Mouse (Mus musculus): Measurements from ENCODE around the gene Cd83.
A peak's percentile ranks its signal among the peaks of the same experiment; 100 is the strongest.

The Cd83 gene

DNA sequence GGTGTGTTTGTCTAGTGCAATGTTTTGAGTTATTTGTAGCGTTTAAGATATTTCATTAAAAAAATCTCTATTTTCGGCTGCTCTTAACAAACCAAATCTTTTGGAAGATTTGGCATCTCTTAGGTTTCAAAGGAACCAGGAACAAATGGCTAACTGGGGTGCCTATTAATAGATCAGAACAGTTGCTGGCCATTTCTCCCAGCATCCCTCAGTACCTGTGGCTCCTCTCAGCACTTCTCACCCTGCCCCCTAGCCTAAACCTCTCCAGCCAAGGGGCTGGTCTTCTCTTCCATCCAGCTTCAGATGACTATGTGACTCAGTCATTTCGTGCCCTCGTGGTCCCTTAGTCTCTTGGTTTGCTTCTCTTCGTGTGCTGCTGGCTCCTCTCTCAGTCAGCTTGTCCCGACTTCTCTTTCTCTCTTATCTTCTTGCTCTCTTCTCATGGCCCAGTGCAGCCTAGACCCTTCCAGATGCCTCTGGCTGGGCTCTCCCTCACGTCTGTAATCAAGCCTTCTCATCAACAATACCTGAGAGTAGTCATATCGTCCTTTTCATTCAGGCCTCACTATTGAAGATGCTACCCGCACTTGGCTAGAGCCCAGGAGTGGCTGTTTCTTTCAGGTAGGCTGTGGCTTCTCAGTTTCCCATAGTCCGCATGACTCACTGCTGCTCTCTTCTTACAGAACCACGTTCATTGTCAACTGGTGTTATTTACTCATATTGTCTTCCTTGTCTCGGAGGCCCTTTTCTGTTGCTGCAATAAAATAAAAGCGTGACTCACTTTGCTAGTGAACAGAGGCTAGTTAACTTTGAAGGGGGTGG lies 9.8 kb upstream of the Cd83 start:
- no peak for DNase-seq

DNA sequence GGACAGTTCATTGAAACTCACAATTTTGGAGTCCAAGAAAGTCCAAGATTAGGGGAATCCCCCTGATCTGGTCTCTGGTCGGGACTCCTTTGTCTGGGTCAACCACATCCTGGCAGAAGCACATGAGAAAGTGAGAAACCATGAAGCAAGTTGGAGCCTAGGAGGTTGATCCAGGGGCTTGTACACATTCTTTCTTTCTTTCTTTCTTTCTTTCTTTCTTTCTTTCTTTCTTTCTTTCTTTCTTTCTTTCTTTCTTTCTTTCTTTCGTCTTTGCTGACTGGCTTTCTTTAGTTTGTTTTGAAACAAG lies 9.2 kb upstream of the Cd83 start:
- DNase-seq = no peak

DNA sequence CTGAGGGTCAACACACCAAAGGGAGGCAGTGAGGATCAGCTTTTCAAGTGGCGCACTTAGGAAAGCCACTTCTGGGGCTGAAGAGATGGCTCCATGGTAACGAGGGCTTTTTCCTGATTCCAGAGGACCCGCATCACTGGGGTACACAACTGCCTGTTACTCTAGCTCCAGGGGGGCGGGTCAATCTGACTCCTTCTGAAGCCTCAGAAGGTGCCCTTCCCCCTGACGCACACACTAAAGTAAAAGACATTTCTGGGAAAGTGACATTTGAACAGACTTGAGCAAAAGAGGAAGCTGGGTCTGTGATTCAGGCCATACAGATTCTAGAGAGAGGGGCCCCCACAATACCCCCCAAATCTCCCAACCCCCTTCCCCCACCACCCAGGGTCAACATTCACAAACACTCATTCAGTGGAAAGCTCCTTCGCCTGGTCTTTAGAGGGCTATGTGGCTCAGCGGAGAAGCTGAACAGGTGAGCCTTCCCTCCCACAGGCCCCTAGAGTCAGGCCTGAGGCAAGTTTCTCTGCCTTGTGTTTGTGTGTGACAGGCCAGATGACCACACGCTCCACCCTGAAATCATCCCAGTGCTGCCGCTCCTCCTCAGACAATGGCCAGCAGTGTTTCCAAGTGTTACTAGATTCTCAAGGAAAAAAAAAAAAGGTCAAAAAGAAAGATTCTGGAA lies 7.1 kb upstream of the Cd83 start:
- no peak for DNase-seq

DNA sequence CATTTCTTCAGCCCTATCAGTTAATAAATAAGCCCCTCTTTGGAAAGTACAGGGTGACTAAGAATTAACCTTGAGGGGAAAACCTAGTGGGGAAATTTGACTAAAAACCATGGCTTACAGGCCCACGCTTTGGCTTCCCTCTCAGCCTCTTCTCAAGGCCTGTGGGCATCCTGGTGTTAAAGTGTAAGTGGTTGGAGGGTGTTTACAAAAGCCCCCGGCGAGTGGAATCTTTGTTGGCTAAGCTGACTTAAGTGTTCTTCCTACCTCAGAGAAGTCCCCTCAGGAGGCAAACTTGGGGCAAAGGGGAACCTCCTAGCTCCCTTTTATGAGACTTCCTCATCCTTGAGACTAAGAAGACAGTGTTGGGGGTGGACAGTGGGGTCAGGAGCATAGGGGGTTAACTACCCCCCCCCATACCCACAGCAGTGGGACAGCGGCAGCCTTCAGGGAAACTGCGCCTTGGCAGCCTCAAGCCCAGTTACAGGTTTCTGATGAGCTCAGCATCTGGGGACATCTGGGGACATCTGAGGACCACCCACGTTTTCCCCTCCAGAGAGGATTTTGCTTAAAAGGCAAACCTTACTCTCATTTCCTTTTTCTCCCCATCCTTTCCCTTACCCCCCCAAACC lies 6.4 kb upstream of the Cd83 start:
- no peak for DNase-seq

DNA sequence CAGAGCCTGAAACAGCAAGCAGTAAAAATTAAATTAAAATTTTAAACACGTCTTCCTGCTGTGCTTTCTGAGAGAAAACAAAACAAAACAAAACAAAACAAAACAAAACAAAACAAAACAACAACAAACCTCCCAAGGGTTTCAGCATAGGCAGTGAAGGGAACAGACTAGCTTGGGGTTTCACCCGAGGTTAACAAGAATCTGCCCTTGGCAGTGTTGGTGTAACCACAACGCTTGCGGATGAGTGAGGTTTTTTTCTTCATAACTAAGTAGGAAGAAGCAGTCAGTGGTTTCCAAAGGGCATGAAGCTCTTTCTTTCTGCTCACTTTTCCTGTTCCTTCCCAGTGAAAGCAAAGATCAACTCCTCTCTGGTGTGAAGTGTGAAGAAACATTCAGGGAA lies 5.6 kb upstream of the Cd83 start:
- DNase-seq = no peak

DNA sequence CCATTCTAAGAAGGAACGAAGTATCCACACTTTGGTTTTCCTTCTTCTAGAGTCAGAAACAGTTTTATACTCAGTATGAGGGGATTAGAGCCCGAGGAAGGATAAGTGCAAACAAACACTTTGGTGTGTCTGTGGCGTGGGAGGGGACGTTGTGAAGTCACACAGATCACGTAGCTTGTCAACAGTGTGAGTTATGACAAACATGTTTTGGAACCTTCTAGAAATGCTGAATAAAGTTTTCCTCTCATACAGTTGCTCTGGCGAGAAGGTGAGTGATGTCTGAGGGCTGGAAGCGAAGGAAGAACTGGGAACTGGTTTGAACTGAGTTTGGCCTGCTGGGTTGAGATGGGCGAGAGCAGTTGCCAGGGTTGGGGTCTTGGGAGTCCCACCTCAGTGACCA lies 4.5 kb upstream of the Cd83 start:
- DNase-seq = no peak

DNA sequence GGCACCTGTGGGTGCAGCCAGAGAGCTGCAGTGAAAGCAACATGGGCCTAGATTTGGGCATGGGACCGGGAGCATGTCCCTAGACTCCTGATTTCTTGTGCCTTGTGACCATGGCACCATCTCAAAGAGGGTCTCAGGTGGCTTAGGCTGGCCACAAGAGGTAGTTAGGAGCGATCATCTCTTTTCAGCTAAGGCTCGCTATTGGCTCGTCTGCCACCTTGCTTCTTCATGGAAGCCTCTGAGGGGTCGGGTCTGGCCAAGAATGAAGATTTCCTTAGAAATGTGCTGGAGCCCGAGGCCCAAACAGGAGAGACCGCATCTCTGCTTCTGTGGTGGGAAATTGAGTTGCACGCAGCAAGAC lies 1.1 kb downstream of the Cd83 start:
- DNase-seq = no peak

DNA sequence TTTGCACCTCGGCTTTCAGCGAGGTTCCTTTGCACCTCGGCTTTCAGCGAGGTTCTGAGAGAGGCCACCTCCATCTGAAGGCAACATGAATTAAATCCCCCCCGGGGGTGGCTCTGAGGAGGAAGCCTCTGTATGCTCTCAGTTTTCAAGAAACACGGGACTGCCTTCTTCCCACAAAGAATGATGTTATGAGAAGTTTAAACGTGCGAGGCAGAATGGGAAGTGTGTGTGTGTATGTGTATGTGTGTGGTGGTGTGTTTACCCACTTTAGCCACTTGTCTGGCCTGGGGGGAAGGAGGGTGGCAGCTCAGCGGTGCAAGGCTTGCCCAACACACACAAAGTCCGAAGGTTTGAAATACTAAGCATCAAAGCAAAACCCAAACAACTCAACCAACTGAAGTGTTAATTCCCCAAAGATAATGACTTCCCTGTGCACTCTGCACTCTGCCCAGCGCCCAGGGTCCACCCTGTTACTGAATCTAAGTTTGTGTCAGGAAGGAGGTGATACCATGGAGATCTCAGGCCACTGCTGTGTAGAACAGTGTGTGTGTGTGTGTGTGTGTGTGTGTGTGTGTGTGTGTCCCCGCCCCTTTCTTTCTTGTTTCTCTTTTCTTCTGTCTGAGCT lies 1.7 kb downstream of the Cd83 start:
- no peak for DNase-seq

DNA sequence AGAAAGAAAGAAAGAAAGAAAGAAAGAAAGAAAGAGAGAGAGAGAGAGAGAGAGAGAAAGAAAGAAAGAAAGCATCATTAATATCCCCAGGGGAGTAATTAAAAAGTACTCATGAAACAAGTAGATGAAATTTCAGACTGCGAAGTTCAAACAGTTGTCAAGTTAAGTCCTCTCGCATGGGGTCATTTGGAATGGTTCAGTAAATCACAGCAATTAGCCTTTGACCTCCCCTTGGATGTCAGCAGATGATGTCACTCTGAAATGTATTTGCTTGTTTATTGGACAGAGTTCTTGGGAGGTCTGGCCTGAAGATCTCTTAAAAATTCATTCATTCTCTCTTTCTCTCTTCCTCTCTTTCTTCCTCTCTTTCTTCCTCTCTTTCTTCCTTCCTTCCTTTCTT lies 2.7 kb downstream of the Cd83 start:
- DNase-seq = no peak

DNA sequence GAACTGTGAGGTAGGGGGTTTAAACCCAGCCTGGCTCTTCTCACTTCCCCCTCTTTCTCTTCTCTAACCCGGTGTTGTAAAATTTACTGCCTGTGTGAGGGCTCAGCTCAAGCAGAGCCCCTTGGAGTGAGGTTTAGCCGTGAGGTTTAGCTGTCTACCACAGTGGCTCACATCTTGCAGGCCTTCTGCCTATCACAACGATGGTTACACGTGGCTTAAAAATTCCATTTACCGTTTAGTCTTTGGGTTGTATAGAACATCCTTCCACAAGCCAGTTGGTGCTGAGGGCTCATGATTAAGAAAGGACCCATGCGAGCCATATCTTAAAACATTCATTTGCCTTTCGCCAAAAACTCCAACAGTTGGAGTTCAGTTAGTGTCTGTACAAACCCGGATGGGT lies 3.5 kb downstream of the Cd83 start:
- no peak for DNase-seq

DNA sequence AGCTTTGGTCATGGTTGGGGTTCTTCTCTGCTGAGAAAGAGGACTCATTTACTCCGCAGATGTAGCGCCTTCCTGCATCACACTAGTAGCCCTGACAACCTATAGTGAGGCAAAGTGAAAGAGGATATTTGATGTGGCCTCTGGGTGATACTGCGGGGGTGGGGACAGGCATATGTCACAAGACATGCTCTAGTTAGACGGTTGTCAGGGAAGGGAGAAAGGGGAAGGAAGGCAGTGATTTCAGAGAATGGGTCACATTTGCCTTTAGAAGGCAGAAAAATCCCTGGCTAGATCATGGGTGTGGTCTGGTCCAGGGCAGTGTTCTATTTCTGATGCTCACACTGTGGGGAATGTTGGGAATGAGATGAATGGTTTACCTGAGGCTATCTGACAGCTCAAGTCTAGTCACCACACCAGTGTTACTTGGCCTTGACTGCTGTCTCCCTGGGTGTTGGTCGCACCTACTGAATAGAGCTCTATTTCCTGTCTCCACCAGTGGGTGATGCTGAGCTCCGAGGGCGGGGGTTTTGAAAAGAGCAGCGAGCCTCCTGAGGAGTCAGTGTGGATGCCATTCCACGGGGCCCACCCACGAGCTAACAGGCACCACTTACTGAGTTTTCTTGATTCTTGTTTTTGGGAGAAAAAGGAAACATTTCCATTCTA lies 4.5 kb downstream of the Cd83 start:
- DNase-seq = no peak

DNA sequence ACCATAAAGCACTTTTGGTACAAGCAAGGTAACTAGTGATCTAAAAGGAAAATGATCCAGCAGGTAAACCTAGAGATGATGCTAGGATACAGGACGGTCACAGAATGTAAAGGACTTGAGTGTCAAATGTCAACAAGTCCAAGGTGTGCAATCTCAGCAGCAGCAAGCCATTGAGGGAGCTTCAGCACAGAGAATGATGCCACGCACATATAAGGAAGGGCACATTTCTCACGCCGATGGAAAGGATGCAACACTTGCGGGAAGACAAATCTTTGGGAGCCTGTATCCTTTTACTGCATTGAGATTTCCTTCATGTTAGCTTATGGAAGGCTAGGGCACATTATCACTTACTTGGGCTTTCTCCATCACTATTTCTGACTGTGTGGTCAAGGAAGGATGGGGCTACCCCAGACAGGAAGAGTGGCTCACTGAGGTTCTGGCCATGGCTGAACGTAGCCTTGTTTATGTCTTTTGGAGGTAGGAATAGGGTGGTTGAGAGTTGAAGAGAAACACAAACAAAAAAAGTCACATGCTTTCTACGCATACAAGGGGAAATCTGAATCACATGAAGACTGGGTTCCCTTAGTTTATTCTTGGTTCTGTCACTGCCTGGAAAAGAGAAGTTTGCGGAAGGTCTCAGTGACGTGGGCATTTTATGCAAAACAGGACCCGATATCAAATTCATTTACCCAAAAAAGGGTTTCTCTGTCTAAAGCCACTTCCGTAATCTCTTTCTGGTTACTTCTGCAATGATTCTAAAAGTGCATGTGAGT lies 5.8 kb downstream of the Cd83 start:
- DNase-seq = no peak

DNA sequence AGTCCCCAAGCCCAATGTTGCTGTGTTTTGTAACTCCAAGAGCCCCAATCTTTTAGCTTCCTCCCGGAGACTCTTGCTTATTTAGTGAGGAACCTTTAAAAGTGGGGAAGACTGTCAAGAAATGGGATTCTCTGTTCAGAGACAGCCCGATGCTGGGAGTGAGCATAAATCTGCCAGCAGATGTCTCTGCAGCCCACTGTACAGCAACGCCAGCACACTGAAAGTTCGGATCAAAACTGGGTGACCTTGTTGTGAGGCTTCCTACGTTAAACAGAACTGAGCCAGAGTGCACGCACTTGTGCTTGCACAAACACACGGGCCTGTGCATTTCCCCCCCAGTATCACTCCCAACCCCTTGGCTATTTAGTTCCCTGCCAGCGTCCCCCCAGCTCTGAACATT lies 10.8 kb downstream of the Cd83 start:
- peak; percentile 26 for DNase-seq

DNA sequence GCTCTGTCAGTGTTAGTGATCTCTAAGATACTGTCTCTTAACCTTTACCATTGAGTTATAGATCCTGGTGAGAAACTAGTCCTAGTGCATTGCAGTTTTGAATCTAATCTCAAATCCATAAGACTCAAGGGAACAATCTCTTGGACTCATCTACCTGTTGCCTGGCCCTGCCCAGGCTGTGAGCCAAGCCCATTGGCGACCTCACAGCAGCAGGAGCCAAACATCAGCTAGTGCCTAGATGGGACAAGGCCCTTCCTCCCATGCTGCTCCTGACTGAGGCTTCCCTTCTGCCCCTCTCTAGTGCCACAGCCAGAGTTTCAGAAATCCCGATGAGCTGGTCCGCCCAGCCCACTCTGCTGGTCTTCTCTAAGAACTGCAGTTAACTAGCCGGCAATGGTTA lies 14.1 kb downstream of the Cd83 start:
- no peak for DNase-seq

DNA sequence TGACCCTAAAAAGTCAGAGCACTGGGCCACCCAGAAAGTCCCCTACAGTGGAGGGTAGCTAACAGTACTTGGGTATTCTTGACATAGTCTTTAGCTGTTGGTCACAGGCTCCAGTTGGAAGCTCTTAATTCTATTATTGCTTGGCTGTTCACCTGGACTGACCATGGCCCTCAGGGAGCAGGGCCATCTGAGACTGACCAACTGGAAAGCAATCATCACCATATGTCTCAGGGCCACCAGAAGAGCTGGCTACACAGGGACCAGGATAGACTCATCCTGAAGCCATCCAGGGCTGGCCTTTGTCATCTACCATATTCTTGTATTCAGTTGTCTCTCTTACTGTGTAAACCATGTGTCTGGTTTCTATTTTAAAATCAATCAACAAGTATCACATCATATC lies 15.6 kb downstream of the Cd83 start:
- DNase-seq = peak; percentile 43

DNA sequence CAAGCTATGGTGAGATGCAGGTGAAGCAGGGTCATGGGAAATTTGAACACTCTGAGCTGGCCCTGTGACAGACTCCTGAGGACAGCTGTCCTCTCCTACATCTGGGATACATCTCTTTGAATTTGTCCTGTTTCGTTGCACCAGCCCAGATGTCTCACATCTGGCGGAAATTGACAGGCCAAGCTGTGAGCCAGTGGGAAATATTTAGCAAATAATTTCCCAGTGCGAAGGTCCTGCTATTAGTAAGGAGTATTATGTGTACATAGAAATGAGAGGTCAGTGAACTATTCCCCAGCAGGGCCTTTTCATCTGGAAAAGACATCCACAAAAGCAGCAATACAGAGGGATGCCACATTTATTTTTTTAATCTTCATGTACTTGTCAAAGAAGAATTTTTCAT lies 17.4 kb downstream of the Cd83 start:
- DNase-seq = no peak

DNA sequence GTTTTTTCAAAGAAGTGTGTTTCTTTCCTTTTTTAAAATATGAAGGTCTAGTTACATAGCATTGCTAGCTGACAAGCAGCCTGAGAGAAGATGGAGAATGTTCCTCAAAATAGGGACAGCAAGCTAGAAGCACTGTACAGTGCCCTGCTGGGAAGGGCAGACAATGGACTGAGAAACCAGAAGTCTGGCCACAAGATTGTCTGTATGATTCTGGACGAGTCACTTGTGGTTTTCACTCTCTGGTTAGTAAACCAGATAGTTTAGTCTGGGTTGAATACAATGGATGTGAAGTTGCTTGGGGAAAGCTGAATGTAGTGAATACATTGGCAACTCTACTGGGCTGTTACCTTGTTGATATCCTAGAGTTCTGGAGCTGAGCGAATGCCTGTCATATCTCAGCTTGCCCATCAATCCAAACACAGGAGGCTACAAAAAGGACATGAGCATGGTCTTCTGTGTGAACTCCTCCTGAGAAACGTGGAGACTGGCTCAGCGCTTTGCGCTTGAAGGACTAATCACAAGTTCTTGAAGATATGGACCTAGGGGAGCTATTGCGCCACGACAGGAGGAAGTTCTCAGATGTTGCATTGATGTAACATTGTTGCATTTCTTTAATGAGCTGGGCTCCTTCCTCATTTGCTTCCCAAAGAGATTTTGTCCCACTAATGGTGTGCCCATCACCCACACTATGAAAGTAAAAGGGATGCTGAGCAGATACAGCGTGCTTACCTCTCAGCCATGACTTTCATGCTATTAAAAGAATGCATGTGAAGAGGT lies 18.0 kb downstream of the Cd83 start:
- DNase-seq = no peak

DNA sequence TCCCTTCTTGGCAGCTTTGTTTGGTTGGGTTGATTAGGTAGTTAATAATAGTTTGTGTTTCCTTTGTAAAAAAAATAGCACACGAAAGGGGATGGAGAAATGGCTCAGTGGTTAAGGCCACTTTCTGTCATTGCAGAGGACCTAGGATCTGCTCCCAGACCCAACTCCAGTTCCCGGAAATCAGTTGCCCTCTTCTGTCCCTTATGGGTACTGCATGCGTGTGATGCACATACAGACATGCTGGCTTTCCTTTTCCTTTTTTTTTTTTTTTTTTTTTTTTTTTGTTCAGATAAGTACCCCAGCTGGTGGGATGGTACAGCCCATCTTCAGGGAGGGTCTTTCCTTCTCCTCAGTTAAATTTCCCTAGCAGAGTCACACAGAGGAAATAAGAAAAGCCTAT lies 20.1 kb downstream of the Cd83 start:
- DNase-seq = no peak

DNA sequence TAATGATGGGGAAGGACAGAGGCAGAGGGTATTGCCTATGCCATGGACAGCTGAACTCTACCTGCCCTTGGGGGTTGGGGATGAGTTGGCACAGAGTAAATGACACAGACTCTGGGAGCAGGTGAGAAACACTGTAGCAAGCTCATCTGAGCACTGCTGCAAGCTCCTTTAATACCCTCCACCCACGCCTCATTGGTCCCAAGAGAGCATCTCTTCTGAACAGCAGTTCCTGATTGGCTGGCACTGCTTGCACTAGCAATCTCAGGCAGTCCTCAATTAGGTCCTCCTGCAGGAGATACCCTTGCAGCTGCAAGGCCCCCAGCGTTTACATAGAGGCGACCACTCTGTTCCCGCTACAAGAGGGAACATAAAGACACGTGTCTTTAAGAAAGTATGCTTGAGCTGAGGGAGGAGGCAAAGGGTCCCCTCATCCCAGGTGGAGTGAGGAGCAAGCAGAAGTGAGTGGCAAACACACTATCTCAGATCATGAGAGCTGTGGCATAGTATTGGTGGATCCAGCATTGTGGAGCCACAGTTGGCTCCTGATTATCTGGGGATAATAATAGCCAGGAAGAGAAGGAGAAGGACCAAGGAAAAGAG lies 20.7 kb downstream of the Cd83 start:
- no peak for DNase-seq

DNA sequence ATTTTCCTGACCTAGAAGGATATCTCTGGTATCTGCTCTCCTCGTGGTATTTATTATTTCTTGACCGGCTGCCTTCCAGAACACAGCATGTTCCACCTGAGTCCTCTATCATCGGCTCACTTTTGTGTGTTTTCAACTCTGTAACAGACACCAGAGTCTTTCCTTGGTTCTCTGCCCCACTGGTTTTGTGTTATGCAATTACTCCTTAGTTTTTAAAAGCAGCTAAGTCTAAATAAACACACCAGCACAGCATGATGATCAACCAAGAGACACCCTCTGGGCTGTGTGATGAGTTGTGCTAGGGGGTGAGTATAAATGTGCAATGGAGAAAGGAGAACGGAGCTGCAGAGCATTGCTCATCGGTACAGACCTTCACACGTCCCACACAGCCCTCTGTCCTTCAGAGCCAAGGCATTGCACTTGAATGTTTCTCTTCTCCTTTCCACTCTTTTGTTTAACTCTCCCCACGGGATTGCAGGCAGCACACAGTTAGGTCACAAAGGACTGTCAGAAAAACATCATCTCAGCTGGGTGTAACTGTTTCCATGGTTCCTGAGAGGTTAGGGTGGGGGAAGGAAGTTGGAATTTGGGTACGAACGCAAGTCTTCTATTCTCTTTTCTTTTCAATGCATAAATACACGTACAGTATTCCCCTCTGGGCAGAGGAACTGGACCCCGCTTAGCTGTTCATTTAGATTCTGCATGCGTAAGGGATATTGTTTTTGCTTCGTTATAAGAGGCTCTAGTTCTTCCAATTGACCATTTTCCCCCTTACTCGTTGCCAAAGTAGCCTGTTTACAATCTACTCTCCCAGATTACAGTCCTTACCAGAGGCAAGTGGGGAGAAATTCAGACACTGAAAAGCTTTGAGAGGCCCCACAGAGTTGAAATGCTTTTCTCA lies 22.0 kb downstream of the Cd83 start:
- no peak for DNase-seq
